Mouse (Mus musculus): ENCODE data around the gene Gm11627. TPM values are rescaled to one million over a fixed set of nuclear protein-coding genes. Genes with fewer than 3 reads are reported as not detected.
A peak's percentile ranks its signal among the peaks of the same experiment; 100 is the strongest.
"Not testable (repeated sequence)": the region's sequence is repeated elsewhere in the genome, so short reads cannot be mapped to it uniquely, and the experiment has no call there.

Gene Gm11627
- polyA plus RNA-seq, 1 experiment from 2014 or later = 0.52 TPM

DNA sequence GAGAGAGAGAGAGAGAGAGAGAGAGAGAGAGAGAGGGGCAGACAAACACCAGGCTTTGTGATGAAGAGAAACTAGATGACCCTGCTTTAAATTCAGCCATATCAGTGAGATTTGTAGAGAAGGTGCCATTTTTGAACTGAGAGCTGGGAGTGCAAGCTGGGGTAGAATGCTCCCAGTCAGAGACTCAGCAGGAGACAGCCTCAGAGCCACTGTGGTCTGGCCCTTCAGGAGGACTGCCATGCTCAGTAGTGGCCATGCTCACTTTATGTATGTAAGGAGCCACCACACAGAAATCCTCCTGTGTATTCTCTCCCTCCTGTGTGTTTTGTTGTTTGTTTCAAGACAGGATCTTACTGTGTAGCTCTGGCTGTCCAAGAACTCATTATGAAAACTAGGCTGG lies 13.5 kb downstream of the Gm11627 start:
- DNase-seq (ENCODE audit: low spot score) = no peak

DNA sequence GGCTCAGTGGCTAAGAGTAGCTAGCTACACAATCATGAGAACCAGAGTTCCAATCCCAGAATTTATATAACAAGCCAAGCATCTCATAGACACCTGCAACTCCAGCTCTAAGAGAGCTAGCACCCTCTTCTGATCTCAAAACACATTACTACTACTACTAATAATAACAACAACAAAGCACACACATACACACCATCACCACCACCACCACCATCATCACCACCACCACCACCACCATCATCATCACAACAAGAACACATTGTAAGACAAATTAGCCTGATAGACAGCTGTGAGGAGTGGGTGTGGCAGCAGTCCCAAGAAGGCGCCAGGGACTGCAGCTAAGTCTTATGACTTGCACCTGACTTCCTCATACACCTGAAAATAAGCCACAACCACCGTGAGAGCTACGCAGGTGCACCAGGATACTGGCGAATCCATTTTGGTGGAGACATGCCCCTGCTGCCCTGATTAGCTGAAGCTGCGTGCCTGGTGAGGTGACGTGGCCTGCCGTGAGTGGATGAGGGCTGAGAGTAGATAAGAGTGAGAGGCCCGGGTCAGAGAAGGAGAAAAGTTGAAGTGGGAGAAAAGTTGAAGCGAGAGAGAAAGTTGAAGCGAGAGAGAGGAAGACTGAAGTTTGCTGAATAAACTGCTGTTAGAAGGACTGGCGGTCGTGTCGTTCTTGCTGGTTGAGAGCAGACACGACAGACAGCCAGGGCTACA lies 14.1 kb downstream of the Gm11627 start:
- DNase-seq (ENCODE audit: low spot score) = not testable (repeated sequence)

DNA sequence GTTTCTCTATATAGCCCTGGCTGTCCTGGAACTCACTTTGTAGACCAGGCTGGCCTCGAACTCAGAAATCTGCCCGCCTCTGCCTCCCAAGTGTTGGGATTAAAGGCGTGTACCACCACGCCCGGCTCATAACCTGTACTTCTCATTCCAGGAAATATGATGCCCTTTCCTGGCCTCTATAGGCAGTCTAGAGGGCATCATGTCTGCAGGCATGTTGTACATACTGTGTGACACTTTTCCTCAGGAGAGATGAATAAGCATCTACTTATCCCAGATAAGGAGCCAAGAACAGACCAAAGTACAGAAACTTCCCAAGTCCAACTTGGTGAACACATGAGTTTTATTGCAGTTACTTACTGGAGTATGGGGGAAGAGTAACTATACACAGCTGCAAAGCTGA lies 20.6 kb downstream of the Gm11627 start:
- no peak for DNase-seq (ENCODE audit: low spot score)

- no peak for DNase-seq (ENCODE audit: low spot score)
Measured at GRCm38 (mm10) chr11:102557386-102557785, 21.9 kb downstream of the Gm11627 start.

GRCm38 (mm10) chr11:102556716-102557074 lies 22.6 kb downstream of the Gm11627 start:
- DNase-seq (ENCODE audit: low spot score) = no peak

GRCm38 (mm10) chr11:102556031-102556715 lies 23.1 kb downstream of the Gm11627 start, which contains the start of gene Gpatch8:
TSS of gene Gpatch8 (minus strand) at chr11:102556392.
- peak; percentile 92 for DNase-seq (ENCODE audit: low spot score)

GRCm38 (mm10) chr11:102555400-102556030 lies 23.7 kb downstream of the Gm11627 start:
- no peak for DNase-seq (ENCODE audit: low spot score)

- no peak for DNase-seq (ENCODE audit: low spot score)
Measured at GRCm38 (mm10) chr11:102552051-102552450, 27.2 kb downstream of the Gm11627 start.

GRCm38 (mm10) chr11:102551176-102551575 lies 28.1 kb downstream of the Gm11627 start:
- no peak for DNase-seq (ENCODE audit: low spot score)

- no peak for DNase-seq (ENCODE audit: low spot score)
Measured at GRCm38 (mm10) chr11:102541471-102541870, 37.8 kb downstream of the Gm11627 start.

DNA sequence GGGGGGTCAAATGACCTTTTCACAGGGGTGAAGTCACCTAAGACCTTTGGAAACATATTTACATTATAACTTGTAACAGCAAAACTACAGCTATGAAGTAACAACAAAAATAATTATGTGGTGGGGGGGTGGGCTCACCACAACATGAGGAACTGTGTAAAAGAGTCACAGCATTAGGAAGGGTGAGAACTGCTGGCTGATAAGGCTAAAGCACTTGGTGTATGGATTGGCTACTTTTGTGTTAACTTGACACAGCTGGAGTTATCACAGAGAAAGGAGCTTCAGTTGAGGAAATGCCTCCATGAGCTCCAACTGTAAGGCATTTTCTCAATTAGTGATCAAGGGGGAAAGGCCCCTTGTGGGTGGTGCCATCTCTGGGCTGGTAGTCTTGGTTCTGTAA lies 39.0 kb downstream of the Gm11627 start:
- DNase-seq (ENCODE audit: low spot score) = not testable (repeated sequence)

- no peak for DNase-seq (ENCODE audit: low spot score)
Measured at GRCm38 (mm10) chr11:102539690-102540089, 39.6 kb downstream of the Gm11627 start.

GRCm38 (mm10) chr11:102536210-102536609 lies 43.1 kb downstream of the Gm11627 start:
- no peak for DNase-seq (ENCODE audit: low spot score)

DNA sequence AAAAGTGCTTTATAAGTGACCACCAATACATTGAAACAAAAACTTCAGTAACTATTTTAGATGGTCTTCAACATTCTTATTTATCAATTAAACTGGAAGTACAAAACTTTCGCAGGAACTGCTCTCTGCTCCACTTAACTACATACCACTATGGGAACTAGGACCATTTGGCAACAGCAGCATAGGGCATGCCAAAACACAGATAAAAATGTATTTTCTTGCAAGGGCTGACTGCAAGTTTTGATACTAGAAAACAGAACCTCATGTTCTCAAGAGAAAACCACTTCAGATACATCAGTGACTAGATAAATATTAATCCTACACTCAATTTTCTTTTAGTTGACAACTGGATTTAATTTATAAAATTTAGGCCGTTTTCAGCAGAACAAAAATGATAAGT lies 45.2 kb downstream of the Gm11627 start:
- no peak for DNase-seq (ENCODE audit: low spot score)

- DNase-seq (ENCODE audit: low spot score) = no peak
Measured at GRCm38 (mm10) chr11:102531425-102531824, 47.8 kb downstream of the Gm11627 start.

Other genes with a start within 250 kb of the Gm11627 start
- gene Slc4a1, start 213.3 kb downstream of the Gm11627 start, polyA plus RNA-seq (2015; fragmentation: Nextera tagmentation; extraction: Ambion mirVana) = 0.48 and 0.53 TPM in 2 replicates
- gene Rundc3a, start 186.1 kb downstream of the Gm11627 start, polyA plus RNA-seq (2015; fragmentation: Nextera tagmentation; extraction: Ambion mirVana) = 1.1 and 1.4 TPM in 2 replicates
- gene Slc25a39, start 171.5 kb downstream of the Gm11627 start, polyA plus RNA-seq (2015; fragmentation: Nextera tagmentation; extraction: Ambion mirVana) = 97.8 and 107 TPM in 2 replicates
- gene Grn, start 149.1 kb downstream of the Gm11627 start, polyA plus RNA-seq (2015; fragmentation: Nextera tagmentation; extraction: Ambion mirVana) = 86.4 and 90.6 TPM in 2 replicates
- 0.42 and 0.79 TPM in 2 replicates for gene Fam171a2, start 131.8 kb downstream of the Gm11627 start, polyA plus RNA-seq (2015; fragmentation: Nextera tagmentation; extraction: Ambion mirVana)
- gene Itga2b, start 109.3 kb downstream of the Gm11627 start, polyA plus RNA-seq (2015; fragmentation: Nextera tagmentation; extraction: Ambion mirVana) = 1.9 and 2.5 TPM in 2 replicates
- 32.4 and 41.0 TPM in 2 replicates for gene Gpatch8, start 23.1 kb downstream of the Gm11627 start, polyA plus RNA-seq (2015; fragmentation: Nextera tagmentation; extraction: Ambion mirVana)
- 3.9 and 4.3 TPM in 2 replicates for gene Fzd2, start 24.9 kb upstream of the Gm11627 start, polyA plus RNA-seq (2015; fragmentation: Nextera tagmentation; extraction: Ambion mirVana)
- 0.05 TPM in 1 of 2 replicates, not detected in the other for gene Meioc, start 84.3 kb upstream of the Gm11627 start, polyA plus RNA-seq (2015; fragmentation: Nextera tagmentation; extraction: Ambion mirVana)
- gene Ccdc43, start 118.3 kb upstream of the Gm11627 start, polyA plus RNA-seq (2015; fragmentation: Nextera tagmentation; extraction: Ambion mirVana) = 37.1 and 38.5 TPM in 2 replicates
- 1.4 and 1.7 TPM in 2 replicates for gene Adam11, start 182.0 kb upstream of the Gm11627 start, polyA plus RNA-seq (2015; fragmentation: Nextera tagmentation; extraction: Ambion mirVana)
- gene Gjc1, start 240.2 kb upstream of the Gm11627 start, polyA plus RNA-seq (2015; fragmentation: Nextera tagmentation; extraction: Ambion mirVana) = 4.8 TPM in 2 replicates